Mouse (Mus musculus): ENCODE measurements around the gene Adgrg3.

DNA sequence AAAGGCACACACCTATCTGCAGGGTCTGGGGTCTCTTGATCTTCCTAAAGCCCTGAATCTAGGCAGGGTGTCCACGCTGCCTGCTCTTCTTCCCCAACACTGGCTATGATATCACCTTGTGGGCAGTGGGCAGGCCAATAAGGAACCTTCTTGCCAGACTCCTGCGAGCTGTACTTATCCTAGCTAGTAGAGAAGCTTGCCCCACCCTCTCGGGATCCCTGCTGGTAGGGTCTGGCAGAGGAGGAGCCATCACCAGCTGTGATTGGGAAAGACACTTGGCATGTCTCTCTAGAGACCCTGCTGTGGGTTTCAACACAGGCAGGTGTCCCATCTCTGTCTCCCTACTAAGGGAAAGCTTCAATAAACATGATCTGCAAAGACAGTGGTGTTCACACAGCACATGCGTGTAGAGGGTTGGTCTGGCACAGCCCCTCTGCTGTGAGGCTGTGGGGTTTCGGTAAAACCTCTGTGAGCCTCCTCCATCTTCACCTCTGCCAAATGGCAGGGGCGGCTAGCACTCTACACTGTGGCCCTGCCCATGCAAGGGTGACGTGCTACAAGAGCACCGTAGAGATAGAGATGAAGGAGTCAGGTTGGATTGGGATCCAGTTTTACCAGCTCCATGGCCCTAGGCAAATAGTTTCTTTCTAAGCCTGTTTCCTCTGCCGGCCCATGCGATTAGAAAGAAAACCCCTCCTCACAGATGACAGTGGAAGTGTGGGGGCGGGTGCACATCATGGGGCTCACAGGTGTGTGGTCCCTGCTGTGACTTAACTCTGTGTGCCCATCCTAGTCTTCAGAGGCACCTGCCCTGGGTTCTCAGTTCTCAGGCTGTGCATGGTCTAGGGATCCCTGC is 26.7 kb upstream of the Adgrg3 start:
- TF ChIP-seq CTCF (IDR thresholded peaks at IDR 0.05; ENCODE audit: low read depth, low read length) (no peak), POLR2A (IDR thresholded peaks at IDR 0.05; ENCODE audit: borderline replicate concordance, low read depth, low read length) (no peak)

Measured in bone marrow macrophage, adult 2 months (primary cell).